Mouse (Mus musculus): ENCODE data around the gene 3425401B19Rik.

Gene 3425401B19Rik

DNA sequence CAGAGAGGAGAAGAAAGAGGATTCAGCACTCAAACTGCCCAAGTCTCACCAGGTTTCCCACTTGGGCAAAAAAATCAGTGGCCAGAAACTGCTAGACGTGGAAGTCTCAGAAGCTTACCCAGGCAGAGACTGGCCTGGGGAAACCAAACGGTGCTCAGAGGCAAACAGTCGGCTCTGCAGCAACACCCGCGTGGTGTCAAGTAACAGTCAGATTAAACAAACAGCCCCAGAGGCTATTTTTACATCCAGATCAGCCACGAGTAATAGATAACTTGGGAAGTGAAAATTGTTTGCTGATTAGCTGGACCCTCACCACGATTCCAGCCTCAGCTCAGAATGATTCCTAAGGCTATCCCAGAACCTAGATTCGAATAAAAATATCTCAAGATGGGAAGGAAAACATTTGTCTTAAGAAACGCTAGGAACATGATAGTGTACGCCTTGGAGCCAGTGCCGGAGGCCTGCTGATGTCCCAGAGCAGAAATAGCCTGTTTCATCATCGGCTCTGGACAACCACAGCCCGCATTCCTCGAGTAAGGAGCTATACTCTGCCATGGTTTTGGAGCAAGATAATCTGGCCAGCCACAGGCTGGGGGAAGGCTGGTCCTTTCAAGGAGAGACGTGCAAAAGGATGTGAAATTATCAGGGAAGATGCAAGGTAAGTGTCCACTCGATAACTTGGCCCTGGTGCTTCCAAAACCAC, at the start of gene 3425401B19Rik:
Gene 3425401B19Rik, minus strand, starts transcription at position 170 of the 703 bp plus-strand sequence.
- DNase-seq: no peak

- no peak for DNase-seq
These were observed 47.9 kb upstream of the 3425401B19Rik start for GRCm38 (mm10) chr14:32732961-32733360.

DNA sequence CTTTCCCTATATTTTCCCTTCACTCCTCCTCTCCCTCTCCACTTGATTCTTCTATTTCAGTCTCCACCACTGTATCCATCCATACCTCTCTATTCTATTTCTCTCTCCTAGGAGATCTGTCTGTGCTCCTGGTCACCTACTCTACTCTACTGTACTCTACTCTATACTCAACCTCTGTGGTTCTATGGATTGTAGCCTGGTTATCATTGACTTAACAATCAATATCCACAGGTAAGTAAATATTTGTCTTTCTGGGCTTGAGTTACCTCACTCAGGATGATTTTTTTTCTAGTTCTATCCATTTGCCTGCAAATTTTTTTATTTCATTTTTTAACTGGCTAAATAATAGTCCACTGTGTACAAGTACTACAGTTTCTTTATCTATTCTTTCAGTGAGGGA, 41.8 kb upstream of the 3425401B19Rik start:
- no peak for DNase-seq

- no peak for DNase-seq
These were observed 36.4 kb upstream of the 3425401B19Rik start for GRCm38 (mm10) chr14:32721461-32721860.

GRCm38 (mm10) chr14:32716763-32717439, 31.8 kb upstream of the 3425401B19Rik start:
- no peak for DNase-seq

GRCm38 (mm10) chr14:32715489-32715888, 30.4 kb upstream of the 3425401B19Rik start:
- DNase-seq: no peak

DNA sequence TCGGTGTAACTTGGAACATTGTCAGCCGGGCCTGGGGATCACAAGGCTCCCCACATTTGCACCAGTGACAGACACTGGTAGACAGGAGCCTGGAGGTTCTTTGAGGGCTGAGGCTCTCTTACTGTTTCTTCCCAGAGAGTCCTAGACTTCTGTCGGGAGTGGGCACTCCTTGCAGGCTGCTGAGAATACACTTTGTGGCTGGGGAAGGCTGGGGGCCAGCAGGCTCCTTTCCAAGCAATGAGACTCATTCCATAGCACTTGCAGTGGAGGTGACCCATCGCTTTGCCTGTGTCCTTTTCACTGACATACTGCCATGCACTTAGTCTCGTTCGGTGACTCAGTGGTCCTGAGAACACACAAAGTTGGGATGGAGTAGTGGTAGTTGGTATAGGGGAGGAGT, 30.0 kb upstream of the 3425401B19Rik start:
- no peak for DNase-seq

GRCm38 (mm10) chr14:32709861-32710260, 24.8 kb upstream of the 3425401B19Rik start:
- no peak for DNase-seq

GRCm38 (mm10) chr14:32708756-32709155, 23.7 kb upstream of the 3425401B19Rik start:
- DNase-seq: peak in 1 of 2 experiments; percentile 5

DNA sequence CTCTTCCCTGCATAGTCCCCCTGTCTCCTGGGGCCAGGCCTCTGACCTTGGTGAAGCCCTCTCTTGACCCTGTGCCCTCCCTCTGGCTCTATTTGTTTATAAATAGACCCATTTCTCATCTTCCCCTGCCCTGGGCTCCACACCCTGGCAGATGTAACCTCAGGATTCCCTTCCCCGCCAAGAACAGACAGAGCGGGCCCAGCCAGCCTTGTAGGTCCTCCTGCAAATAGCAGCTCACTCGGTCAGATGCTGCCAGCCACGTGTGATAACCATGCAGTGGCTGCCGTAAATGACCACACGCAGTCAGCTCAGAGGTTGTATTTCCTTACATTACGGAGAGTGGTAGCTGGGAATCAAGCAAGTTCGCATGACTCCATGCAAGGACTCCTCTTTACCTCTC, 22.8 kb upstream of the 3425401B19Rik start:
- DNase-seq: no peak

DNA sequence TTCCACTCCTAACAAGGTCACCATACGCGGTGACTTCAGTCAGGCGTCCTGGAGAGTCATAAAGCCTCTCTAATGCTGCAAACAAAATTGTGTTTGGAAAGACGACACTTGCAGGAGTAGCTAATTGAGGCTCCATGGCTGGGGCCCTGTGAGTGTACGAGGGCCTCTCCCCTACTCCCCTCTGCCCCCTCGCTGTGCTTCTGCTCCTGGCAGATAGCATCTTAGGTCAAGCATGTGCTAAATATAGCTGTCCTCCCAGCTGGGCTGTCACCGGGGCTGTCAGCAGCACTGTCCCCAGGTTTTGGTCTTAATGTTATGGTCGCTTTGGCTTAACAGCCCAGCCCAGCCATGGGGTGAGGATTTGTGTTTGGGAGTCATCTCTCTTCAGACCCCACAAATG, 15.9 kb upstream of the 3425401B19Rik start:
- DNase-seq: no peak

DNA sequence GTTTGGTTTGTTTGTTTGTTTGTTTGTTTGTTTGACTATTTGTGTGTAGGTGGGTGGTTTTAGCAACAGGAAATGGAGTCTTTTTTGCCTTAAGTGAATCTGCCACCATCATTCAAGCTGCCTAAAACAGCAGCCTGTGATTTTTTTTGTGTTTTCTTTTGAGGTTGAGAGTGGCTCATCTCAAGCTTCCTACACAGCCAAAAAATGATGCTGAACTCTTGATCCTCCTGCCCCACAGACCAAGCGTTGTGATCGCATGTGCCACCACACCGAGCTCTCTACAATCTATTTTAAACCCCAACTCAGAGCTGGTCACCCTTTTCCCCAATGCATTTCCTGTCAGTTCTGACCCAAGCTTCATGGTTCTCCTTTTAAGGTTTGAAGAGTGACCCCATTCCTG, 13.5 kb upstream of the 3425401B19Rik start:
- DNase-seq: no peak

DNA sequence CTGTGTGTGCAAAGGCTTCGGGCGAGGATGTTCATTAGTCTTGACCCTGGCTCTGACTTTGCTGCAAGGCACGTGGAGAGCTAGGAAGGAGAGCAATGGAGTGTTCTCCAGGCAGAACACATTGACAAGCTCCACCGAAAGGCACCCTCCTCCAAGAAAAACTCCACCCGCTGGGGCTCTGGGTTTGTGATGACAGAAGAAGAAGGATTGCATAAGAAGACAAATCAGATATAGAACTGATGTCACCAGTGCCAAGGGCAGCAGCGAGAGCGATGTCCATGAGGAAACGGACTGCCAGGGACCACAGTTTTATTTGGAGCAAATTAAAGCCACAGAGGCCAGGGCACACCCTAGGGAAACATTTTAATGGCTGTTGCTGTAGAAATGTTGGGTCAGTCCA, 12.7 kb upstream of the 3425401B19Rik start:
- no peak for DNase-seq

- no peak for DNase-seq
These were observed 11.3 kb upstream of the 3425401B19Rik start for GRCm38 (mm10) chr14:32696344-32696743.

DNA sequence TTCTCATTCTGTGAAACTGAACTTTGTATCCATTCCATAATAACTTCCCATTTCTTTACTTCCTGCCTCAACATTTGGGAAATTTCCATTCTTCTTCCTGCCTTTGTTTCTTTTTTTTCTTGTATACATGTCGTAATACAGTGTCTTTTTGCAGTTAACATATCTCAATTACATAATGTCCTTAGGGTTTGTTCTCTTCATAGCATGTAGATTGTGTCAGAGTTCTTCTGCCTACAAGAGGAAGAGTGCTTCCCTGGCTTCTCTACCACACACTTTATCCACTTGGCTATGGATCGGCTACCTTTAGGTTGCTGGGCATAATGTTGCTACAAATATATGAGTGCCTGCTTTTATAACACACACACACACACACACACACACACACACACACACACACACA, 10.8 kb upstream of the 3425401B19Rik start:
- no peak for DNase-seq

- no peak for DNase-seq
These were observed 373 bp downstream of the 3425401B19Rik start for GRCm38 (mm10) chr14:32684735-32685105.

DNA sequence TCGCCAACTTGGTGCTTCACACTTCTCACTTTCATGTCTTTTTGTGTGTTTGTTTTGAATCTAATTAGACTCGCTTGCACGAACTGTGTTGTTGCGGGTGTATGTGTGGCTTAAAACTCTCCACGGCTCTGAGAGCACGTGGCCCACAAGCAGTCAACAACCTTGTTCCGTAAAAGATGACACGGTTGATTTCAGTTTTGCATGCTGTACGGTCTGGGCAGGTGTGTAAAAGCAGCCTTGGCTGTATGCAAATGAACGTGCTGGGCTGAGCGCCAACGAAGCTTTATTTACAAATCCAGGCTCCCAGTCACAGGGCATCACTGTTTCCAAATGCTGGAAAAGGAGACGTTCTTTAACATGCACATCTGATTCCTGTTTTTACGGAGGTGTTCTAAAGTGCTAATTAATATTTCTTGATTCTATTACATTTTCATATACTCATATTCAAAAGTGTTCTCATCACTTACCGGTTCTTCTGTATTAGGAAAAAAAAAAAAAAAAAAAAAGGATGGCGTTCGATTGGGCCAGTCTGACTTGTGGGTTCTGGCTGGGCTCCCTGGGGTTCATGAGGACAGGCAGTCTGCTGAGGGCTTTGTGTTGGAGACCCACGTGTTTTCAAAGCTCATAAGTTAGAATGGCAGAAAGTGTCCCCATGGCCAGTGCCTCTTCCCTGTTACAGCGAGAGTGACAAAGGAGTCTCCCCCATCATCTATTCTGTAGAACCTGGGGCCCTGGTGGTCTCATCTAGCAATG, 935 bp downstream of the 3425401B19Rik start:
- DNase-seq: peak; percentile 35 to 60

- peak; percentile 26 to 59 for DNase-seq
These were observed 1.7 kb downstream of the 3425401B19Rik start for GRCm38 (mm10) chr14:32683251-32683838.

GRCm38 (mm10) chr14:32682536-32682935, 2.6 kb downstream of the 3425401B19Rik start:
- DNase-seq: no peak

DNA sequence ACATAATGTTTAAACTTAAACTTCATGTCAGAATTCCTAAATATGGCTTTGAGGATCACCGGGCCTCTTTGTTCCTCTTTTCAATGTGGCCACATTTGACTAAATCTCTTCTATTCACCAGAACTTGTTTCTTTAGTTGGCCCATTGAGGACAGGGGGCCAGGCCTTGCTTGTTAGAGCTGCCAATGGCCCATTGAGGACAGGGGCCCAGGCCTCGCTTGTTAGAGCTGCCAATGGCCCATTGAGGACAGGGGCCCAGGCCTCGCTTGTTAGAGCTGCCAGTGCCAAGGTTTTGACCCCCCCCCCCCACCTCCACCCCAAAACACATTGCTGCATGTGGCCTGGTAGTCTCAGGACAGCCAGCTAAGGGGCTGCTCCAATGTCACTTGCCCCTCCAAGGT, 3.5 kb downstream of the 3425401B19Rik start:
- DNase-seq: no peak

DNA sequence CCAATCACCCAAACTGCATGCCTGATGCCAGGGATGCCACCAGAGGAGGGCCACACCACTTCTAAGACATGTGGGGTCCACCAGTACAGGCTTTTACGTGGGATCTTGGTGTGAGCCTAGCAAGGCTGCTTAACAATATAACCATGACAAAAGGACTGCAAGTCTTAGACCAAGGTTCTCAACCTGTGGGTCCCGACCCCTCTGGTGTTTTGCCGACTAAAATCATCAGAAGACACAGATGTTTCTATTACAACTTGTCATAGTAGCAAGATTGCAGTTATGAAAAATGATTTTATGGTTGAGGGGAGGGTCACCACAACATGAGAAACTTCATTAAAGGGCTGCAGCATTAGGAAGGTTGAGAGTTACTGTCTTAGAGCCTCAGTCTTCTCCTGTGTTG, 6.5 kb downstream of the 3425401B19Rik start:
- no peak for DNase-seq

DNA sequence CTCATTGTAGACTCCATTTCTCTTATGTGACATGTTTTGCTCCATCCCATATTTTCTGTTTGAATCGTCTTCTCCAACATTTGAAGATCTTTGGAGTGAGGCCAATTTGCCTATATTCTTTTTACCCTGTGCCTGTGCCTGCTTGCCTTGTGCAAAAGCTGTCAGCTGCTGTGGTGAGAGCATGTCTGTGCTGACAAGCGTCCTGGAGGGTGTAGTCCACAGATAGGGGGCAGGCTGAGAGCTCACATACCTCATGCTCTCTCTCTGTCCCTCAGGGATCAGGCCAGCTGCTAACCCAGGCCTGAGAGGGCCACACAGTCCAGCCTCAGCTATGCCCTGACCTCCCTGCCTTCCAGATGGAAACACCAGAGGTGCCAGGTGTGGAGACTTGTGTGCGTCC, 11.9 kb downstream of the 3425401B19Rik start:
- no peak for DNase-seq

DNA sequence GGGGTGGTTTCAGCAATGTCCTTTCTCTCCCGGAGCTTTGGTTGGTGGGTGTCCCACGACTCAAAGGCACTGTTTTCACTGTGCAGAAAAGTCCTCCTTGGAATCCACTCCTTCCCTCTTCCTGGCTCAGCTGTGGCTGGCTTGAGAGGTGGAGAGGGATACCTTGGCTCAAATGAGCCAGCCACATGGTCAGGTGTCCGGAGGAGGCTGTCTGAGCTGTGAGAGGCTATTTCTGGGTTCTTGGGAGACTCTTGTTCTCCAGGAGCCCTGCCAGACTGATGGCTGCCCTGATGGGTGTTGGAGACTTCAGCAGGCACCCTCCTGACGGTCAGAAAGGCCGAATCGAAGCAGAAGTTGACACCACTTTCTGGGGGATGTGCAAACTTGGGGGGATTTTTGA, 22.0 kb downstream of the 3425401B19Rik start:
- DNase-seq: no peak
